In the genomic region with DNA sequence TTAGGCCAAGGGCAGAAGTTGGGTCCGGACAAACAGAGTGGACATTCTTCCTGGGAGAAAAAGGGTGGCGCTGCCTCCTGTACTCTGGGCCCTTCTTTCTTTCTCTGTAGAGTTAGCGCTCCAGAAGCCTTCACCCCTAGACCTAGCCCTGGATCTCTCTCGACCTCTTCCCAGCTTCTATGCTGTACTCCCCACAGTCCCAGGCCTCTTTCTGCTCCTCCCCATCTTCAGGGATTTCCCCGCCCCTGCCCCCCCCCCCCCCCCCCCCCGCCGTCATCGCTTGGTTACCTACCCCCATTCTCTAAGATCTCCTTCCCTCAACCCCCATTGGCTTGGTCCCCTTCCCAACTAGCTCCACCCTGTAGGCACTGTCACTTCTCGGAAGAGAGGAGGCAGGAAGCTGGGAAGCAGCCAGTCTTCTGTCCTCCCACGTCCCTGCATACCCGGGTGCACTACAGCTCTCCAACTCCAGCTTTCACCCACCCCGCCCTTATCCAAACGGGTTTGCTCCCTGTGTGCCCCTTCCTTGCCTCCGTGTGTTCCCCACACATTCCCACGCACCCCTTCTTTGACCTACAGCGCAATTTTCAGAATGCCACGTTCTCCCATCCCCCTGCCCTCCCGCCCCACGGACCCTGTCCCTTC, we compare ENCODE assay signal across 8 mouse cellular contexts. TPM values are rescaled to one million over a fixed set of nuclear protein-coding genes. Genes with fewer than 3 reads are reported as not detected.
DNase-seq lines count a peak whose midpoint lies in the region; ATAC-seq lines count a peak whose summit lies in the region.

No protein-coding gene starts in this region.

- WGBS in hindbrain, embryonic 15.5 days = 7% methylated on average over 15 of the region's 19 CpGs

- ATAC-seq in hindbrain, embryonic 15.5 days (ENCODE audit: low FRiP score, low read depth) = peak; percentile 90
- ATAC-seq in granulocyte monocyte progenitor cell, adult 5-6 weeks (replicated peaks; ENCODE audit: poor library complexity, severe bottlenecking) = no peak

- H3K9ac ChIP-seq in hindbrain, embryonic 15.5 days = peak overlapping the region; percentile 51

- peak overlapping the region; percentile 92 for H3K4me2 ChIP-seq in hindbrain, embryonic 15.5 days

- peak overlapping the region; percentile 76 for H3K27ac ChIP-seq in hindbrain, embryonic 15.5 days (replicated peaks)

- no peaks in the 10 kb centered on the region for H3K36me3 ChIP-seq in hindbrain, embryonic 15.5 days

- H3K4me3 ChIP-seq in hindbrain, embryonic 15.5 days = peak overlapping the region; percentile 44

- H3K27me3 ChIP-seq in hindbrain, embryonic 15.5 days = no peaks in the 10 kb centered on the region

- H3K4me1 ChIP-seq in hindbrain, embryonic 15.5 days (replicated peaks) = peaks cover 14% of the 10 kb centered on the region

- peak; percentile 98 for DNase-seq in R1 (ENCODE audit: low read depth, low spot score)
- DNase-seq in cerebellum, postnatal 36 days = peak; percentile 49 to 56
- DNase-seq in gastrocnemius, adult 8-10 months (ENCODE audit: low spot score in 2 of 2) = peak; percentile 66 to 81
- peak; percentile 71 for DNase-seq in left cerebral cortex, adult 11 months (ENCODE audit: low spot score)
- DNase-seq in lung, postnatal 14 days = peak; percentile 85
- DNase-seq in right cerebral cortex, adult 18-20 months = peak; percentile 86

- H3K9me3 ChIP-seq in hindbrain, embryonic 15.5 days = no peaks in the 10 kb centered on the region

RNA-seq across cellular contexts. Expression of gene B4galnt4, which starts 13.2 kb away (rescaled TPM):
- total RNA-seq in gastrocnemius, adult 8-10 months (2022) = under 1 TPM in 2 of 4 experiments, not detected in 2; 0.20 to 0.59 TPM
- polyA plus RNA-seq in hindbrain, embryonic 15.5 days (2015; fragmentation: Nextera tagmentation; extraction: Ambion mirVana) = 45.6 and 57.3 TPM in 2 replicates
- total RNA-seq in granulocyte monocyte progenitor cell, adult 5-6 weeks (2014; fragmentation: Nextera tagmentation) = 0.60 and 3.6 TPM in 2 replicates
- 0.26 TPM in 1 of 2 replicates, not detected in the other for total RNA-seq in granulocyte monocyte progenitor cell, adult 5-6 weeks (2017)

RNA-seq across cellular contexts. Expression of gene Gm17387, which starts 18.8 kb away (rescaled TPM):
- total RNA-seq in gastrocnemius, adult 8-10 months (2022) = not detected
- not detected in 2 replicates for polyA plus RNA-seq in hindbrain, embryonic 15.5 days (2015; fragmentation: Nextera tagmentation; extraction: Ambion mirVana)
- not detected in 2 replicates for total RNA-seq in granulocyte monocyte progenitor cell, adult 5-6 weeks (2014; fragmentation: Nextera tagmentation)
- total RNA-seq in granulocyte monocyte progenitor cell, adult 5-6 weeks (2017) = not detected in 2 replicates

RNA-seq across cellular contexts. Expression of gene Ifitm6, which starts 30.0 kb away (rescaled TPM):
- not detected for total RNA-seq in gastrocnemius, adult 8-10 months (2022)
- 0.79 and 1.7 TPM in 2 replicates for polyA plus RNA-seq in hindbrain, embryonic 15.5 days (2015; fragmentation: Nextera tagmentation; extraction: Ambion mirVana)
- 17.9 and 48.1 TPM in 2 replicates for total RNA-seq in granulocyte monocyte progenitor cell, adult 5-6 weeks (2014; fragmentation: Nextera tagmentation)
- total RNA-seq in granulocyte monocyte progenitor cell, adult 5-6 weeks (2017) = 22.5 and 42.5 TPM in 2 replicates

RNA-seq across cellular contexts. Expression of gene Pkp3, which starts 30.3 kb away (rescaled TPM):
- not detected for total RNA-seq in gastrocnemius, adult 8-10 months (2022)
- 0.25 and 0.29 TPM in 2 replicates for polyA plus RNA-seq in hindbrain, embryonic 15.5 days (2015; fragmentation: Nextera tagmentation; extraction: Ambion mirVana)
- total RNA-seq in granulocyte monocyte progenitor cell, adult 5-6 weeks (2014; fragmentation: Nextera tagmentation) = 1.4 and 2.2 TPM in 2 replicates
- total RNA-seq in granulocyte monocyte progenitor cell, adult 5-6 weeks (2017) = 0.52 and 2.7 TPM in 2 replicates

RNA-seq across cellular contexts. Expression of gene Ifitm3, which starts 37.1 kb away (rescaled TPM):
- 10 to 100 TPM; 20.8 to 38.8 (median 27.1) TPM for total RNA-seq in gastrocnemius, adult 8-10 months (2022)
- 36.8 and 54.6 TPM in 2 replicates for polyA plus RNA-seq in hindbrain, embryonic 15.5 days (2015; fragmentation: Nextera tagmentation; extraction: Ambion mirVana)
- total RNA-seq in granulocyte monocyte progenitor cell, adult 5-6 weeks (2014; fragmentation: Nextera tagmentation) = 146 and 224 TPM in 2 replicates
- 55.6 and 69.2 TPM in 2 replicates for total RNA-seq in granulocyte monocyte progenitor cell, adult 5-6 weeks (2017)

Comparison
In these comparisons a context has a peak if more than half of its experiments do, and no peak if none do; other contexts are left out.
1. RNA of gene Ifitm6, which starts 30.0 kb away (total RNA-seq): 17.9 to 48.1 TPM in granulocyte monocyte progenitor cell, adult 5-6 weeks; not detected in gastrocnemius, adult 8-10 months; every median in the first group is over 10 times any median in the second.
2. Peak in every context shown above with its lines, with median percentiles within 50 percentile points of each other: DNase-seq.